Mouse (Mus musculus) gastrocnemius, adult 18-20 months (tissue): Measurements from ENCODE around the gene Zbed4. TPM values are rescaled to one million over a fixed set of nuclear protein-coding genes. Genes with fewer than 3 reads are reported as not detected.
"Not testable (repeated sequence)": the region's sequence is repeated elsewhere in the genome, so short reads cannot be mapped to it uniquely, and the experiment has no call there.

Experiments used
- DNase-seq: peaks from one replicate; pipeline ENCODE4 v3.0.0; 2021; ENCODE audit warnings: low spot score
- long read RNA-seq, 2 experiments: library from polyadenylated mRNA; stranded (forward); transcript quantifications; one replicate each; pipeline ENCODE4 v2.0.0; 2021
- total RNA-seq, 2 experiments: library from RNA; stranded (reverse); gene quantifications; 2 replicates each; pipeline ENCODE4 v1.2.3; 2021

Gene Zbed4
- total RNA-seq = 10 to 100 TPM; 15.0 to 15.3 TPM
- long read RNA-seq, experiment 1, partial matches to known transcripts = 0 of 10 reads
- long read RNA-seq, experiment 1, other reads (novel, unspliced or antisense) = 10 of 10 reads
- long read RNA-seq, experiment 2, full-length matches to known transcripts = 1 of 6 reads
- long read RNA-seq, experiment 2, partial matches to known transcripts = 0 of 6 reads
- long read RNA-seq, experiment 2, other reads (novel, unspliced or antisense) = 5 of 6 reads

- DNase-seq = peak; percentile 29
These were observed at the start of gene Zbed4 for GRCm38 (mm10) chr15:88751564-88752402. TSS of gene Zbed4 (plus strand) at chr15:88751660.

GRCm38 (mm10) chr15:88702501-88702900 lies 49.0 kb upstream of the Zbed4 start:
- peak; percentile 31 for DNase-seq

GRCm38 (mm10) chr15:88704284-88704683 lies 47.2 kb upstream of the Zbed4 start:
- no peak for DNase-seq

- no peak for DNase-seq
These were observed 45.1 kb upstream of the Zbed4 start for GRCm38 (mm10) chr15:88706320-88706719.

GRCm38 (mm10) chr15:88706987-88707386 lies 44.5 kb upstream of the Zbed4 start:
- DNase-seq = not testable (repeated sequence)

- no peak for DNase-seq
These were observed 43.3 kb upstream of the Zbed4 start for GRCm38 (mm10) chr15:88708204-88708603.

- no peak for DNase-seq
These were observed 42.6 kb upstream of the Zbed4 start for GRCm38 (mm10) chr15:88708657-88709511.

- DNase-seq = no peak
These were observed 41.6 kb upstream of the Zbed4 start for GRCm38 (mm10) chr15:88709878-88710277.

- DNase-seq = no peak
These were observed 39.0 kb upstream of the Zbed4 start for GRCm38 (mm10) chr15:88712501-88712900.

GRCm38 (mm10) chr15:88714021-88714589 lies 37.4 kb upstream of the Zbed4 start:
- DNase-seq = peak; percentile 16

- no peak for DNase-seq
These were observed 35.1 kb upstream of the Zbed4 start for GRCm38 (mm10) chr15:88716350-88716749.

GRCm38 (mm10) chr15:88717239-88717638 lies 34.2 kb upstream of the Zbed4 start:
- no peak for DNase-seq

- no peak for DNase-seq
These were observed 28.3 kb upstream of the Zbed4 start for GRCm38 (mm10) chr15:88723205-88723604.

- no peak for DNase-seq
These were observed 27.1 kb upstream of the Zbed4 start for GRCm38 (mm10) chr15:88724311-88724710.

GRCm38 (mm10) chr15:88725036-88725435 lies 26.4 kb upstream of the Zbed4 start:
- no peak for DNase-seq

- DNase-seq = no peak
These were observed 24.3 kb upstream of the Zbed4 start for GRCm38 (mm10) chr15:88727204-88727603.

- no peak for DNase-seq
These were observed 20.7 kb upstream of the Zbed4 start for GRCm38 (mm10) chr15:88730717-88731116.

GRCm38 (mm10) chr15:88732405-88733020 lies 18.9 kb upstream of the Zbed4 start:
- DNase-seq = no peak

GRCm38 (mm10) chr15:88733041-88733751 lies 18.3 kb upstream of the Zbed4 start:
- peak; percentile 49 for DNase-seq

GRCm38 (mm10) chr15:88733834-88734571 lies 17.5 kb upstream of the Zbed4 start, which contains the start of gene Brd1:
TSS of gene Brd1 (minus strand) at chr15:88734233.
- DNase-seq = peak; percentile 74
